Mouse (Mus musculus) midbrain, embryonic 15.5 days (tissue): ENCODE results near the gene Tmem184b. TPM values are rescaled to one million over a fixed set of nuclear protein-coding genes. Genes with fewer than 3 reads are reported as not detected.
A peak's percentile ranks its signal among the peaks of the same experiment; 100 is the strongest.

Experiments
- ATAC-seq: fragments of 200-750 bp; cut with Nextera tagmentation; replicated peaks from 2 replicates; pipeline ENCODE4 v1.8.0; 2017; ENCODE audit warnings: moderate TSS enrichment
- H3K27ac ChIP-seq: fragments of 300-500 bp; sonication (generic); 2 replicates; pipeline ENCODE4 v1.5.1; 2015; ENCODE audit warnings: mild to moderate bottlenecking, inconsistent platforms
- H3K27me3 ChIP-seq: fragments of 300-500 bp; sonication (generic); replicated peaks from 2 replicates; pipeline ENCODE4 v1.6.1; 2015; ENCODE audit warnings: inconsistent platforms
- H3K36me3 ChIP-seq: fragments of 300-500 bp; sonication (generic); replicated peaks from 2 replicates; pipeline ENCODE4 v1.6.1; 2015; ENCODE audit warnings: inconsistent platforms
- H3K4me1 ChIP-seq: fragments of 300-500 bp; sonication (generic); 2 replicates; pipeline ENCODE4 v1.6.1; 2015; ENCODE audit warnings: inconsistent platforms
- H3K4me2 ChIP-seq: fragments of 300-500 bp; sonication (generic); 2 replicates; pipeline ENCODE4 v1.6.1; 2015; ENCODE audit warnings: inconsistent platforms, mild to moderate bottlenecking, moderate library complexity
- H3K4me3 ChIP-seq: fragments of 300-500 bp; sonication (generic); 2 replicates; pipeline ENCODE4 v1.5.1; 2015; ENCODE audit warnings: mild to moderate bottlenecking, inconsistent platforms
- H3K9ac ChIP-seq: fragments of 300-500 bp; sonication (generic); 2 replicates; pipeline ENCODE4 v1.6.1; 2015; ENCODE audit warnings: mild to moderate bottlenecking, inconsistent platforms
- H3K9me3 ChIP-seq: fragments of 300-500 bp; sonication (generic); 2 replicates; pipeline ENCODE4 v1.6.1; 2016; ENCODE audit warnings: inconsistent platforms
- whole genome bisulfite sequencing: fragments of 180-500 bp; shearing (Covaris S2); methylation state at CpG from one replicate; pipeline ENCODE4 v1.1.7; 2015; ENCODE audit warnings: mixed read lengths; 5-methylcytosine and 5-hydroxymethylcytosine counted together
- microRNA counts: library from miRNA; unstranded; fragments of <30 nt; microRNA quantifications from one replicate; lab custom pipeline; 2016
- microRNA-seq: library from miRNA; unstranded; fragments of <30 nt; microRNA quantifications from one replicate; pipeline ENCODE4, GENCODE M21; 2016
- polyA plus RNA-seq: library from polyadenylated mRNA; unstranded; fragments of >200 nt; fragmentation: Nextera tagmentation; extraction: Ambion mirVana; gene quantifications from 2 replicates; pipeline ENCODE4 v1.2.1, GENCODE M21; 2015

The Tmem184b gene
- polyA plus RNA-seq, 1 experiment from 2014 or later = 47.9 TPM

GRCm38 (mm10) chr15:79325742-79326141 lies 77.6 kb downstream of the Tmem184b start:
- ATAC-seq = no peak
- H3K36me3 ChIP-seq = no peaks in the 10 kb centered on the region
- 66% methylated on average over 3 of the region's 3 CpGs for whole genome bisulfite sequencing
- no peaks in the 10 kb centered on the region for H3K27me3 ChIP-seq
- H3K4me1 ChIP-seq = peaks cover 25% of the 10 kb centered on the region
- H3K27ac ChIP-seq = no peak overlapping the region
- no peak overlapping the region for H3K9ac ChIP-seq
- no peak overlapping the region for H3K4me3 ChIP-seq
- H3K9me3 ChIP-seq = no peaks in the 10 kb centered on the region
- no peak overlapping the region for H3K4me2 ChIP-seq

GRCm38 (mm10) chr15:79324373-79324772 lies 79.0 kb downstream of the Tmem184b start:
- no peak for ATAC-seq
- Histone ChIP-seq H3K27me3 (no peaks in the 10 kb centered on the region), H3K36me3 (no peaks in the 10 kb centered on the region), H3K4me1 (peaks cover 25% of the 10 kb centered on the region), H3K9me3 (no peaks in the 10 kb centered on the region), H3K4me3 (no peak overlapping the region), H3K27ac (no peak overlapping the region), H3K4me2 (no peak overlapping the region), H3K9ac (no peak overlapping the region)
- WGBS = 95% methylated on average over 3 of the region's 3 CpGs

GRCm38 (mm10) chr15:79323791-79324155 lies 79.6 kb downstream of the Tmem184b start:
- H3K27me3 ChIP-seq = no peaks in the 10 kb centered on the region
- WGBS = 86% methylated on average over 4 of the region's 4 CpGs
- H3K27ac ChIP-seq = 0 out of 2 replicates have a peak overlapping the region, but pooled peaks have one; percentile 17

GRCm38 (mm10) chr15:79322991-79323790 lies 80.2 kb downstream of the Tmem184b start:
- H3K27ac ChIP-seq = no peak overlapping the region
- H3K27me3 ChIP-seq = no peaks in the 10 kb centered on the region
- no peak overlapping the region for H3K4me3 ChIP-seq
- 82% methylated on average over 6 of the region's 6 CpGs for WGBS
- no peak overlapping the region for H3K4me2 ChIP-seq
- no peak for ATAC-seq
- H3K9ac ChIP-seq = no peak overlapping the region
- H3K36me3 ChIP-seq = no peaks in the 10 kb centered on the region
- no peaks in the 10 kb centered on the region for H3K9me3 ChIP-seq
- H3K4me1 ChIP-seq = peaks cover 25% of the 10 kb centered on the region

More at GRCm38 (mm10) chr15:79323791-79324155, 79.6 kb downstream of the Tmem184b start:
- Histone ChIP-seq H3K4me2 (no peak overlapping the region), H3K4me1 (peaks cover 25% of the 10 kb centered on the region), H3K9me3 (no peaks in the 10 kb centered on the region), H3K36me3 (no peaks in the 10 kb centered on the region), H3K4me3 (no peak overlapping the region), H3K9ac (no peak overlapping the region)
- no peak for ATAC-seq

GRCm38 (mm10) chr15:79322281-79322990 lies 80.9 kb downstream of the Tmem184b start:
- WGBS = 80% methylated on average over 11 of the region's 11 CpGs
- Histone ChIP-seq H3K9me3 (no peaks in the 10 kb centered on the region), H3K4me1 (peaks cover 23% of the 10 kb centered on the region), H3K4me2 (no peak overlapping the region), H3K9ac (no peak overlapping the region), H3K27me3 (no peaks in the 10 kb centered on the region), H3K4me3 (no peak overlapping the region), H3K27ac (no peak overlapping the region), H3K36me3 (no peaks in the 10 kb centered on the region)
- no peak for ATAC-seq

GRCm38 (mm10) chr15:79321733-79322190 lies 81.6 kb downstream of the Tmem184b start:
- ATAC-seq = no peak
- H3K9ac ChIP-seq = no peak overlapping the region
- 89% methylated on average over 5 of the region's 5 CpGs for WGBS
- H3K27ac ChIP-seq = no peak overlapping the region
- no peaks in the 10 kb centered on the region for H3K27me3 ChIP-seq
- no peak overlapping the region for H3K4me2 ChIP-seq
- no peak overlapping the region for H3K4me3 ChIP-seq
- H3K4me1 ChIP-seq = peaks cover 16% of the 10 kb centered on the region
- no peaks in the 10 kb centered on the region for H3K36me3 ChIP-seq
- no peaks in the 10 kb centered on the region for H3K9me3 ChIP-seq

- H3K4me3 ChIP-seq = no peak overlapping the region
- no peak overlapping the region for H3K4me2 ChIP-seq
- no peaks in the 10 kb centered on the region for H3K27me3 ChIP-seq
- no peaks in the 10 kb centered on the region for H3K36me3 ChIP-seq
- H3K4me1 ChIP-seq = no peaks in the 10 kb centered on the region
- no peaks in the 10 kb centered on the region for H3K9me3 ChIP-seq
- no peak overlapping the region for H3K9ac ChIP-seq
- ATAC-seq = no peak
- no peak overlapping the region for H3K27ac ChIP-seq
- 82% methylated on average over 8 of the region's 8 CpGs for WGBS
Measured at GRCm38 (mm10) chr15:79313848-79314369, 89.5 kb downstream of the Tmem184b start.

MicroRNAs within 50 kb of the gene (microRNA counts, 519-probe panel; counts per million panel counts)
- microRNA mmu-miR-1943 (lab: Ali Mortazavi, UCI) = 2,366 counts per million, percentile 40 among the panel's probes with 10 or more counts

Small RNAs within 50 kb of the gene (microRNA-seq; reads per million reads assigned to microRNA genes)
- gene Mir1943 = 2.6 reads per million, percentile 11 among the genes with 10 or more reads in this experiment

Other genes starting within 250 kb of the Tmem184b start
- 2.9 TPM in 2 replicates for gene Sox10, start 238.3 kb downstream of the Tmem184b start, polyA plus RNA-seq
- gene Pick1, start 174.4 kb downstream of the Tmem184b start, polyA plus RNA-seq = 105 and 108 TPM in 2 replicates
- 0.78 and 1.6 TPM in 2 replicates for gene Gm49486, start 174.2 kb downstream of the Tmem184b start, polyA plus RNA-seq
- gene Slc16a8, start 148.8 kb downstream of the Tmem184b start, polyA plus RNA-seq = 0.47 and 0.54 TPM in 2 replicates
- gene Baiap2l2, start 118.0 kb downstream of the Tmem184b start, polyA plus RNA-seq = 2.6 and 3.1 TPM in 2 replicates
- gene Pla2g6, start 75.2 kb downstream of the Tmem184b start, polyA plus RNA-seq = 29.2 and 37.1 TPM in 2 replicates
- 0.80 and 1.0 TPM in 2 replicates for gene Maff, start 56.9 kb downstream of the Tmem184b start, polyA plus RNA-seq
- 284 and 297 TPM in 2 replicates for gene Csnk1e, start 52.0 kb upstream of the Tmem184b start, polyA plus RNA-seq
- 0.10 TPM in 1 of 2 replicates, not detected in the other for gene Kcnj4, start 101.7 kb upstream of the Tmem184b start, polyA plus RNA-seq
- gene Kdelr3, start 112.8 kb upstream of the Tmem184b start, polyA plus RNA-seq = 9.0 and 11.0 TPM in 2 replicates
- gene Ddx17, start 143.2 kb upstream of the Tmem184b start, polyA plus RNA-seq = 57.8 and 63.3 TPM in 2 replicates
- gene Dmc1, start 201.5 kb upstream of the Tmem184b start, polyA plus RNA-seq = 0.56 and 0.98 TPM in 2 replicates